Mouse (Mus musculus) heart, postnatal 0 days (tissue): ENCODE measurements around the gene Cdc27. TPM values are rescaled to one million over a fixed set of nuclear protein-coding genes. Genes with fewer than 3 reads are reported as not detected.

Source experiments
- ATAC-seq: fragments of 200-750 bp; cut with Nextera tagmentation; 2 replicates; pipeline ENCODE4 v1.8.0; 2017; ENCODE audit warnings: low read depth, moderate number of reproducible peaks, moderate library complexity; ENCODE audit not compliant: insufficient read depth
- DNase-seq: peaks from one replicate; pipeline ENCODE4 v3.0.0-alpha.2; 2016; ENCODE audit warnings: low spot score
- H3K27ac ChIP-seq: fragments of 300-500 bp; sonication (generic); 2 replicates; pipeline ENCODE4 v1.5.1; 2014; ENCODE audit warnings: low read depth, mild to moderate bottlenecking
- H3K27me3 ChIP-seq: fragments of 300-500 bp; sonication (generic); 2 replicates; pipeline ENCODE4 v1.6.1; 2014; ENCODE audit warnings: low read length, mixed read lengths; ENCODE audit not compliant: control insufficient read depth, insufficient read depth
- H3K36me3 ChIP-seq: fragments of 300-500 bp; sonication (generic); replicated peaks from 2 replicates; pipeline ENCODE4 v1.6.1; 2014; ENCODE audit warnings: low read length, mixed read lengths; ENCODE audit not compliant: control insufficient read depth, insufficient read depth
- H3K4me1 ChIP-seq: fragments of 300-500 bp; sonication (generic); 2 replicates; pipeline ENCODE4 v1.6.1; 2014; ENCODE audit warnings: antibody characterized with exemption; ENCODE audit not compliant: control insufficient read depth, insufficient read depth
- H3K4me2 ChIP-seq: fragments of 300-500 bp; sonication (generic); 2 replicates; pipeline ENCODE4 v1.6.1; 2014; ENCODE audit warnings: low read depth, mild to moderate bottlenecking, low read length, moderate library complexity
- H3K4me3 ChIP-seq: fragments of 300-500 bp; sonication (generic); 2 replicates; pipeline ENCODE4 v1.5.1; 2014; ENCODE audit warnings: low read depth, low read length
- H3K9ac ChIP-seq: fragments of 300-500 bp; sonication (generic); replicated peaks from 2 replicates; pipeline ENCODE4 v1.6.1; 2014; ENCODE audit warnings: low read depth, low read length, mixed read lengths
- H3K9me3 ChIP-seq: fragments of 300-500 bp; sonication (generic); replicated peaks from 2 replicates; pipeline ENCODE4 v1.6.1; 2016; ENCODE audit warnings: low read length; ENCODE audit not compliant: control insufficient read depth
- CTCF ChIP-seq: IDR thresholded peaks from 2 replicates; pipeline ENCODE4 v1.5.1; 2016; ENCODE audit warnings: antibody characterized with exemption, control low read depth, low read depth
- EP300 ChIP-seq: IDR thresholded peaks from 2 replicates; pipeline ENCODE4 v1.6.1; 2016; ENCODE audit warnings: antibody characterized with exemption, low read depth
- WGBS: fragments of 180-500 bp; shearing (Covaris S2); extraction: QIAGEN DNeasy Blood & Tissue Kit; methylation state at CpG from one replicate; pipeline ENCODE4 v1.1.7; 2014; 5-methylcytosine and 5-hydroxymethylcytosine counted together
- polyA plus RNA-seq: library from polyadenylated mRNA; unstranded; fragments of >200 nt; fragmentation: Nextera tagmentation; extraction: Ambion mirVana; gene quantifications from 2 replicates; pipeline ENCODE4 v1.2.1, GENCODE M21; 2015
- total RNA-seq: library from RNA; depleted of rRNA; stranded (reverse); fragments of >200 nt; gene quantifications from 2 replicates; pipeline ENCODE4 v1.2.3, GENCODE M21; 2014; ENCODE audit warnings: low replicate concordance

Cdc27 gene
- total and polyA plus RNA-seq, 2 experiments from 2014 or later = 16.6 to 20.5 TPM

- Histone ChIP-seq H3K9me3 (no peaks in the 10 kb centered on the region), H3K36me3 (no peaks in the 10 kb centered on the region), H3K9ac (0 out of 2 replicates have a peak overlapping the region, but pooled peaks have one; percentile 9), H3K4me3 (no peak overlapping the region), H3K27me3 (no peaks in the 10 kb centered on the region), H3K27ac (peak overlapping the region; percentile 87), H3K4me1 (peaks cover 31% of the 10 kb centered on the region; the same call in 1 of the 2 replicates), H3K4me2 (no peak overlapping the region; the same call in 1 of the 2 replicates)
- no peak for TF ChIP-seq EP300
- WGBS = 7% methylated on average over 2 of the region's 2 CpGs
- DNase-seq = peak; percentile 79
- ATAC-seq = peak; percentile 56
Measured at GRCm38 (mm10) chr11:104560971-104561370, 10.6 kb upstream of the Cdc27 start.

DNA sequence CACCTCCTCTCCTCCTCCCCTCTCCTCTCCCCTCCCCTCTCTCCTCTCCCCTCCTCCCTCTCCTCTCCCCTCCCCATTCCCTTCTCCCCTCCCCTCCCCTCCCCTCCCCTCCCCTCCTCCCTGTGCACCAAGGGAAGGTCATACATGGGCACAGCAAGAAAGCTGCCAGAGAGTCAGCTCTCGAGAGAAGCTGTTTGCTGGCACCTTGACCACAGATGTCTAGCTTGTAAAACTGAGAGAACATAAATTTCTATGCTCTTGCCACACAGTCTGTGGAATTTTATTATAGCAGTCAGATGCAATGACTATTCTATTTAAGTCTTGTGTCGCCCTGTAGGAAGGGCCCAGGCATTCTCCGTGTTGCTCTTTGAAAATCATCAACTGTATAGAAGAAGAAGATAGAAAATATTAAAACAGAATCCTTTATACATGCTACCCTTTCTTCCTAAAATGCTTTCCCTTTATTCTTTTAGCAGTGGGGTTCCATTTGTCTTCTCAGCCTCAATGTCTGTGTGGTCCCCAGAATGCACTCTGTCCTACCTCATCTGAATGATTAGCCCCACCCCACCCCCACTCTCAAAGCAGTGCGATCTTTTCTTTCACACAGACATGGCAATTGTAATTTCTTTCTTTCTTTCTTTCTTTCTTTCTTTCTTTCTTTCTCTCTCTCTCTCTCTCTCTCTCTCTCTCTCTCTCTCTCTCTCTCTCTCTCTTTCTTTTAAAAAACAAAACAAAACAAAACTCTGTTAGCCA, 8.4 kb upstream of the Cdc27 start:
- peak; percentile 77 for ATAC-seq
- peak overlapping the region; percentile 87 for H3K27ac ChIP-seq

GRCm38 (mm10) chr11:104558065-104558464, 7.6 kb upstream of the Cdc27 start:
- Histone ChIP-seq H3K4me2 (no peak overlapping the region), H3K9ac (no peak overlapping the region), H3K36me3 (no peaks in the 10 kb centered on the region), H3K27me3 (no peaks in the 10 kb centered on the region), H3K9me3 (no peaks in the 10 kb centered on the region), H3K4me3 (no peak overlapping the region), H3K4me1 (peaks cover 29% of the 10 kb centered on the region; the same call in 1 of the 2 replicates), H3K27ac (peak overlapping the region; percentile 87)
- 19% methylated on average over 4 of the region's 4 CpGs for WGBS
- ATAC-seq (peak; percentile 39; the same call in 1 of the 2 replicates), DNase-seq (peak; percentile 70)
- no peak for TF ChIP-seq CTCF

More for the DNA sequence above, 8.4 kb upstream of the Cdc27 start:
- no peaks in the 10 kb centered on the region for H3K36me3 ChIP-seq
- H3K27me3 ChIP-seq = no peaks in the 10 kb centered on the region
- WGBS = 33% methylated on average over 4 of the region's 4 CpGs
- TF ChIP-seq CTCF (no peak), EP300 (no peak)
- H3K4me3 ChIP-seq = no peak overlapping the region
- peak overlapping the region; percentile 53; the same call in 1 of the 2 replicates for H3K9ac ChIP-seq
- no peaks in the 10 kb centered on the region for H3K9me3 ChIP-seq
- H3K4me1 ChIP-seq = peaks cover 29% of the 10 kb centered on the region; the same call in 1 of the 2 replicates
- H3K4me2 ChIP-seq = no peak overlapping the region
- DNase-seq = peak; percentile 51

DNA sequence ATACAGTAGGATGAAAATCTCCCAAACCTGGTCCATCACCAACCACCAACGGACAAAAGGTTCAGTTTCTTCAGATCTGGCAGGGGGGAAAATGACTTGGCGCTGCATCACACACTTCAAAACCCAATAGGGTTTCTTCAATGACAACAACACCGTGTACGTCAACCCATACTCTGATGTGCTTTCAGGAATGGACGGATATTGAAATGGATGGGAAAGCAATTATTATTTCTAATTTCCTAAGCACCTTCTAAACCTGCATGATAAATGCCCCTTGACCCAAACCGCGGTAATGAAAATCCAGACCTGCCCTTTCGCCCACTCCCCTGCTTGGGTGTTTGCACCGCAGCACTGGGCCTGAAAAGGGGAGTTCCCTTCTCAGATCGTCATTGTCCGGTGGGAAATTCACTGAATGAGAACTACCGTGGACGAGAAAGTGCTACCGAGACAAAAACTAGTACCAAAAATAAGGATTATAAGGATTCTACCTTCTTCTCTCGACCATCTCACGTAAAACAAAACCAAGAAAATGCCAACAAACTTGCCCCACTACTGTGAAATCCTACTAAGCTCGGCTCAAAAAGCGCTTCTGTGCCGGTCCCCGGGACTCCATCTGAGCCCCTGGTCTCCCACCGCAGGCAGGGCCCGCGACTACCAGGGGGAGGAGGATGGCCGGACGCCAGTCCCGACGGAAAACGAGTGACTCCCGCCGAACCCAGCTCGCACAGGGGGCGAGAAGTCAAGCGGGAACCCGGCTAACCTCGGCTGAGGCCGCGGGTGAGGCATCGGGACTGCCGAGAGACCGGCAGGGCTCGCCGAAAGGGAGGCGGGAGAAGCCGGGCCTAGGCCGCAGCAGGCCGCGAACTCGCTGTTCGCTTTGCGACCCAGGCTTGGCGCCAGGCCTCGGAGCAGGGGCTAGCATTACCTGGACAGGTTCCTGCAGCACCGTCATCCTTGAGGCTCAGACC, 698 bp downstream of the Cdc27 start:
- H3K4me2 ChIP-seq = peak overlapping the region; percentile 90
- H3K27ac ChIP-seq = peak overlapping the region; percentile 94
- peak overlapping the region; percentile 93 for H3K9ac ChIP-seq
- no peaks in the 10 kb centered on the region for H3K27me3 ChIP-seq
- peak overlapping the region; percentile 67 for H3K4me3 ChIP-seq
- TF ChIP-seq CTCF = no peak
- ATAC-seq (peak; percentile 72), DNase-seq (peak; percentile 64)
- H3K36me3 ChIP-seq = no peaks in the 10 kb centered on the region
- WGBS = 0% methylated on average over 53 of the region's 53 CpGs
- H3K4me1 ChIP-seq = peaks cover 13% of the 10 kb centered on the region
- H3K9me3 ChIP-seq = no peaks in the 10 kb centered on the region

DNA sequence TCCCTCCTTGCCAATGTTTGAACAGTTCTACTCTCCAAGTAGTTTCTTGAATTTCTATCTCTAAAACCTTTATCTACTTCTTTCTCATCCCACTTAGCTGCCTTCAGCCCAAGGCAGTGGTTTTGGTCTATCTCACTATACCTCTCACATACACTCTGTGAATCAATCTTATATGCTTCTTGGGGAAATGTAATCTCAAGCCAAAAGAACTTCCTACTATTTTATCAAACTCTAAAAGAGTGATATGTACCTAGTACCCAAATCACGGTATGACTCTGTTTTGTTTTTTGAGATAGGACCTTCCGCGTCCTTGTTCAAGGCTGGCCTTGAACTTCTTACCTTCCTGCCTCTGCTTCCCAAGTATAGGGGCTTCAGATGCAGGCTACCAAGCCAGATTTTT, 2.9 kb downstream of the Cdc27 start:
- ATAC-seq = no peak
- no peak overlapping the region for H3K27ac ChIP-seq
- no peak for TF ChIP-seq EP300
- TF ChIP-seq CTCF = no peak
- no peak for DNase-seq
- H3K4me3 ChIP-seq = no peak overlapping the region
- H3K9ac ChIP-seq = no peak overlapping the region
- no peak overlapping the region for H3K4me2 ChIP-seq
- no peaks in the 10 kb centered on the region for H3K9me3 ChIP-seq
- 69% methylated on average over 3 of the region's 3 CpGs for WGBS
- H3K36me3 ChIP-seq = no peaks in the 10 kb centered on the region
- H3K4me1 ChIP-seq = peaks cover 14% of the 10 kb centered on the region
- H3K27me3 ChIP-seq = no peaks in the 10 kb centered on the region
